Mouse (Mus musculus) c-Kit-positive CD71-positive TER-119-positive erythroid progenitor cells, embryonic 14.5 days (primary cell): Measurements from ENCODE around the gene Rbm11.

ENCODE experiments used
- DNase-seq: peaks from one replicate; pipeline ENCODE4 v3.0.0-alpha.2; 2013; ENCODE audit warnings: low spot score

Rbm11 gene

DNA sequence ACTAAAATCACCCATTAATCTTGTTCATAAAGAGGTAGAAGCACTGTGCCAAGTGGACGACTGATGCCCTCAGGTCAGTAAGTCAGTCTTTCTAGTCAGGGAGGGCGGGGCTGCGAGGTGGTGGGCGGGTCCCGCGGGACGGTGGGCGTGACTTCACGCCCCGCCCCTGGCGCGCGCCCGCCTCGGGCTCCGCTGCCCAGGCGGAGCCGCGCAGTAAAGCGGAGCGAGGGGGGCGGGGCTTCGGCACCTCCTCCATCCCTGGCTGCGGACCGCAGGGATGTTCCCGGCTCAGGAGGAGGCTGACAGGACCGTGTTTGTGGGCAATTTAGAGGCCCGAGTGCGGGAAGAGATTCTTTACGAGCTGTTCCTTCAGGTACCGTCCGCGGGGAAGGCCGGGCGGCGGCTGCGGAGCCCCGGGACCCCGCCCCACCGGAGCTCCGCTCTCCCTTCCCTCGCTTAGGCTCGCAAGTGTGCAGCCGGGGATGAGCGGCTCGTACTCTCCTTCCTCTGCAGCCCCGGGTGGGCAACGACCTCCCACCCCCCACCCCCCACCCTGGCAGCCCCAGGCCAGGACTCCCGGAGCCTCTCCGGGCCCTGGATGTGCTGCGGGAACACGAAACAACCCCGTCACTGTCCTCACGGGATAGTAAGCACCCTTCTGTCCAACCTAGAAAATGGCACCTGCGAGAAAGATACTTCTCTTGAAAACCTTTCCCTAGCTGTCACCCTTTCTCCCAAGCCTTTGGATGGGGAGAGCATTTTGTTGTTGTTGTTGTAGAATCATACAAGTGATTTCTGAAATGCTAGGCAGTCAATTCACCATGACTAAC is at the start of gene Rbm11:
Gene Rbm11, plus strand, starts transcription at position 174 of the 830 bp plus-strand sequence.
- DNase-seq: peak; percentile 62

DNA sequence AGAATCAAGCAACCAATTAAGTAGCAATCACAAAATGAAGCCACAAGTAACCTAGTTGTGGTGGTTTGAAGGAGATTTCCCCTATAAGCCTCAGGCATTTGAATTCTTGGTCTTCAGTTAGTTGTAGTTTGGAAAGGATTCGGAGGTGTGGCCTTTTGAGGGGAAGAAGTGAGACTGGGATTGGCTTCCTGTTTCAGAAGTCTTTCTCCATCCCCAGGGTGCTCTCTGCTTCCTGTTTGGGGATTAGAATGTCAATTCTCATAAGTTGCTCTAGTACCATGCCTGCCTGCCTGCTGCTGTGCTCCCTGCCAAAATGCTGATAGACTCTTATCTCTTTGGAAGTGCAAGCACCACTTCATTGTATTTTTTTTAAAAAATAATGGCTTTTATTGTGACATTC is 47.3 kb upstream of the Rbm11 start:
- DNase-seq: no peak

DNA sequence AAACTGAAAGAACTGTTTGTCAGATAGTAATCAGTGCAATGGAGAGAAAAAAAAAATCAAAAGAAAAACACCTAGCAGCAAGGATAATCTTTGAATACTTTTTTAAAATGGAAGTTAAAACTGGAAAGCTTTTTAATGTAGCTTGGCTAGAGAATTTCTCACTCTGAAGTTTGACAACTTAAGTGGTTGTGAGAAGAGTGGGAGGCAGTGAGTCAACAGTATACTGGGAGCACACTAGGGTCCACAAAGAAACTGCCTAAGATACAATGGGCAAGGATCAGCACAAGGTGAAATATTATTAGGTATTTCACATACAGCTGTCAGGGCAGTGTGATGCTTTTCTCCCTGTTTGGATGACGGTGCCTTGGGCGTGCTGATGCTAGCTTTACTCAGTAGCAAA is 29.7 kb upstream of the Rbm11 start:
- no peak for DNase-seq

DNA sequence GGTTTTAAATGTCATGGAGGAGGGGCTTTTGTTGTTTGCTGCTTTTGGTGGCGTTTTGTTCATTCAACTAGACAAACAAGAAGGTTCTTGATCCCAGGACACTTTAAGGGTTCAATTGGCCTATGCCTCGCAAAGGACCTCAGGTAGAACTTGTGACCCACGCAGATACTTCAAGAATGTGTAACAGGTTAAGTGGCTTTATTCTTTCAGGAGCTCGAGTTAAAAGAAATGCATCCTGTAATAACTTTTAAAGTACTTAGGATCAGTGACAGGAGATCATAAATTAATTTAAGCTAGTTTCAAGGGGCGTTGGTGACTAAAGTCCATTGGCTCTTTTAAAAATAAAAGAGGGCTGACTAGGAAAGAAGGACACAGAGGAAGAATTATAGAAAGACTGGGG is 10.4 kb upstream of the Rbm11 start:
- DNase-seq: no peak

DNA sequence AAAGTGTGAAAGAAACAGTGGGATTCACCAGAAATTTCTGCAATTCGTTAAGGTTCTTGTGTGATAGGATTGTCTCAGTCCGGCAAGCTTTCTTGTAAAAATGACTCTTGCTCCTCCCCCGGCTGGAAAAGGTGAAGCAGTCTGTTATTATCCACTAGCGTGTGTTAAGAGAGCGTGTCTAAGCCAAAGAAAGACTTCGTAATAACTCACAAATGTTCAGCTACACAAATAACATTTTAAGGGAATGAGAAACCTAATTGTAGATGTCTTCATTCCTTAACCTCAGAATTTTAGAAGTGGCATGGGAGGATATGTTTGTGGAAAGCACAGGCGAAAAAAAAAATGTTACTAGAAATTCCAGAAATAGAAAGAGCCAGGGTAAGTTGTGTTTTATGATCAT is 6.7 kb upstream of the Rbm11 start, which contains the start of gene Lipi:
Gene Lipi, minus strand, starts transcription at position 101 of the 400 bp plus-strand sequence.
- no peak for DNase-seq

DNA sequence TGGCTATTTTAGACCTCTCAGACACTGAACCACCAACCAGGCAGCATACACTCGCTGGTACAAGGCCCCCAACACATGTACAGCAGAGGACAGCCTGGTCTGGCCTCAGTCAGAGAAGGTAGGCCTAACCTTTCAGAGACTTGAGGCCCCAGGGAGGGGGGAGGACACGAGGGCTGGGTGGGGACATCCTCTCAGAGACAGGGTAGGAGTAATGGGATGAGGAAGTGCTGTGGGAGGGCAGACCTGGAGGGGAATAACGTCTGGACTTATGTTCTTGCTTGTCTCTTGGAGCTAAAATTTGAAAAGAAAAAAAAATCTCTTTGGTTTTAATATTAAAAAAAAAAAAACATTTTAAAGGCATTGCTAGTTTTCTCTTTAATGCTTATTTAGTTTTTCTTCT is 6.2 kb upstream of the Rbm11 start:
- DNase-seq: no peak

DNA sequence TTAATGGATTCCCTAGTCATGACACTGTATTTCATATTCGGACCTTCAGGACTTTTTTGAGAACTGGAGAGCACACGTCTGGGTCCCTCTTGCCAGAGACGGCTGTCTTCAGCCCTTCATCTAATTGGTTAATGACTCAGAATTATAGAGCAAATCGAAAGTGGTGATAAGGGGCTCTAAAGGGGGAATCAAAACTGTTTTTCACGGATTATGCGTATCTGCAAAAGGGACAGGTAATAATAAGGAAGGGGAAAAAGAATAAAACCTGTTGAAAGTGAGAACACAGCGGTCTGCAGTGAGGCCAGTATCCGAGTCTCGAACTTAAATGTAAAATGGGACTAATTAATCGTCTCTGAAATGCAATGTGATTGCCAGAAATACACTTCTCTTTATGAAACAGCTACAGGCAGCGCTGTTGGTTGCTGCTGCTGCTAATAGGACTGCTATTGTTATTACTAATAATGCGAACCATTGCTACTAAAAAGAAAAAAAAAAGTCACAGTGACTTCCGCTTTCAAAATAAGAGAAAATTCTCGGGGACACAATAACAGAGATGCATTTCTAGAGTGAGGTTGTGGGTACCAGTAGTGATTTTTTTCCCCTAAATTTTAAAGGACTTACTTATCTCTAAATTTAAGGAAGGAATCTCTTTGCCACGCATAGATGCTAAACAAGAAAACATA is 998 bp downstream of the Rbm11 start:
- DNase-seq: no peak

DNA sequence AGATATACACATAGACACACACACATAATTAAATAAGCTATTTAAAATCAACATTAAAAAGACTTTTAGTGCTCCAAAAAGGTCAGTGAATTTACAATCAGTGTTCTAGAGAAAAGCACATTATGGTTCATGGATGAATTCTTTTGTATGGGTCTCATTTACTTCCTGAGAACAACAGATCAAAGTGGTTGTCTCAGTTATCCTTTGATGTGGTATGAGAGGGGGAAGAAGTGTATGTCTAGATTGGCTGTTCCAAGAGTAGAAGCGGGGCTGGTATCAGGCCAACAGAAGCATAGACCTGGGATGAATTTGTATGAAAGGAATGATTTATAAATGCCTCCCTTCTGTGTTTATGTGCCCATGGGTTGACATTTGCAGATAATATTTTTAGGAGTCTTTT is 13.8 kb downstream of the Rbm11 start:
- DNase-seq: no peak

DNA sequence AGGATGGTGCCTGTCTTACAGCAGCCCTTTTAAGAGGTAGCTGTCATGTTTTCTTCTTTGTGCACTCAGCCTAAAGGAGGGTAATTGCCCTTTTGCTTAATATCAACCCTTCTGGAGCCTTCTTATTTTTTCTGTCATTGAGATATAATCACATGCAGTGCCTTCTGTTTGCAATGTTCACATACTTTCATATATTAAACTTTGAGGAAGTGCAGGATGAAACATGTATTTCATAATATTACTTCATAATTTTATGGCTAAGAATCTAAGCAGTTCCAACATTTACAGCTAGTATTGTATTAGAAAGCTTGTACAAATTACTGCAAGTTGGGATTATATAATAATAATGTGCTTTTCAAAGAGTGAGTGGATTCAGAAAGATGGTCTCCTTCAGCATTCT is 19.9 kb downstream of the Rbm11 start:
- DNase-seq: no peak

DNA sequence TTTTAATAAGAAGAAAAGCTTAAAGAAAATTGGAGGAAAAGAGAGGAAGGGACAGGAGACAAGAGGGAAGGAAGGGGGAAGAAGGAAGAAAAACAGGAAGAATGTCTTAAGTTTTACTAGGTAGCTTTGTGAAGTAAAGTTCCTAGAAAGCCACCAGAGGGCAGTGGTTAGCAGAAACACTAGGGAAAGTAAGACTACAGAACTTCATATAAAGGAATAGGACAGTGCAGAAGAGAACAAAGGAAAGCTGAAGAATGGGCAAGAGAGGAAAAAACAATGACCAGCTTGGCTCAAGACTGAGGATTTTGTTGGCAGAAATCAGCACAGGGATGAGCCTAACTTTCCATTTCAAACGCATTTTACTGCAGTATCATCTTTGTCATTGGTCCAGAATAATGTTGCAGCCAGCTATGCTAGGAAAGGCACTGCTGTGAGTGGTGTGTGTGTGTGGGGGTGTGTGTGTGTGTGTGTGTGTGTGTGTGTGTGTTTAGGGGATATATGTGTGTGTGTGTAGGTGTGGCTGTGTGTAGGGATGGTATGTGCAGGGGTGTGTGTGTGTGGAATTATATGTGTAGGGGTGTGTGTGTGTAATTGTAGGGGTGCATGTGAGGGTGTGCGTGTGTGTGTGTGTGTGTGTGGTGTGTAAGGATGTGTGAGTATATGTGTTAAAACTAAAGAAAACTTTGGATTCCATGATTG is 25.2 kb downstream of the Rbm11 start:
- peak; percentile 20 for DNase-seq

DNA sequence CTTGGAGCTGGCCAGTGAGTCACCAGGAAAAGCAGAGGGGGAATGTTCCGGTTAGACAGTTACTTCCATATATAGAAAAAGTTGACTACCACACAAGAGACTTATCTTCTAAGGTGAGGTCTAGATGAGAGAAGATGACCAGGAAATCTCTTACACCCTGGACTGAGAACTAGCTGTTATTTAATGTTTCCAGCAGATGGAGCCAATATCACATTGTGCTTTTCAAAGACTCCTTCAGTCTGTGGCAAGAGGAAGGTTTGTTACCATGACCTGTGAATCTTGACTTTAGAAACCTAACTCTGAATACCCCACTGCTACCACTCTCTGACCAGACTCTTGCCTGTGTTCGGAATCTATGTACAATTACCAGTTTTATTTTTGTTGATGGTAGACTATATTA is 35.2 kb downstream of the Rbm11 start:
- DNase-seq: no peak
